Mouse (Mus musculus) C2C12 (cell line): ENCODE measurements around the gene Gmps. TPM values are rescaled to one million over a fixed set of nuclear protein-coding genes. Genes with fewer than 3 reads are reported as not detected.

ENCODE experiments used
- H3K27me3 ChIP-seq: one replicate; pipeline ENCODE4 v1.6.1; 2011; ENCODE audit not compliant: control insufficient read depth, insufficient read depth, insufficient read length
- H3K36me3 ChIP-seq: one replicate; pipeline ENCODE4 v1.6.1; 2011; ENCODE audit not compliant: control insufficient read depth, insufficient read depth
- H3K4me3 ChIP-seq: one replicate; pipeline ENCODE4 v1.5.1; 2011; ENCODE audit warnings: mild to moderate bottlenecking, control low read depth; ENCODE audit not compliant: poor library complexity, insufficient read depth, severe bottlenecking
- H3K79me2 ChIP-seq: one replicate; pipeline ENCODE4 v1.6.1; 2011; ENCODE audit not compliant: control insufficient read depth, insufficient read depth
- H3K79me3 ChIP-seq: one replicate; pipeline ENCODE4 v1.6.1; 2011; ENCODE audit warnings: low read depth, control low read depth
- H3ac ChIP-seq: one replicate; pipeline ENCODE3; 2011; ENCODE audit warnings: low read depth; ENCODE audit not compliant: control insufficient read depth, insufficient read length
- CEBPB ChIP-seq: IDR thresholded peaks from one replicate; pipeline ENCODE4 v1.6.1; 2011; ENCODE audit warnings: low read depth, mild to moderate bottlenecking, control low read depth, moderate library complexity
- CTCF ChIP-seq: IDR thresholded peaks from one replicate; pipeline ENCODE4 v1.5.1; 2011; ENCODE audit not compliant: control insufficient read depth, insufficient read depth, insufficient read length
- FOSL1 ChIP-seq: IDR thresholded peaks from one replicate; pipeline ENCODE4 v1.8.0; 2011; ENCODE audit warnings: mild to moderate bottlenecking, low read length; ENCODE audit not compliant: poor library complexity, insufficient read depth, severe bottlenecking
- MAX ChIP-seq: IDR thresholded peaks from one replicate; pipeline ENCODE4 v1.6.1; 2011; ENCODE audit warnings: mild to moderate bottlenecking, control low read depth
- MYOD1 ChIP-seq: IDR thresholded peaks from one replicate; pipeline ENCODE4 v1.6.1; 2011; ENCODE audit warnings: low read depth; ENCODE audit not compliant: control insufficient read depth, insufficient read length
- MYOG ChIP-seq: IDR thresholded peaks from one replicate; pipeline ENCODE4 v1.6.1; 2011; ENCODE audit not compliant: control insufficient read depth, insufficient read length; ENCODE audit errors: extremely low read depth
- USF1 ChIP-seq: IDR thresholded peaks from one replicate; pipeline ENCODE4 v1.6.1; 2011; ENCODE audit warnings: low read depth, mild to moderate bottlenecking, control low read depth, moderate library complexity
- polyA plus RNA-seq: library from polyadenylated mRNA; unstranded; fragments of >200 nt; fragmentation: generic; extraction: Trizol; gene quantifications from one replicate; pipeline ENCODE4 v1.2.1, GENCODE M21; 2012; ENCODE audit warnings: missing spikeins

Gmps gene
- polyA plus RNA-seq, 1 experiment, result 11.1 TPM

- Histone ChIP-seq H3K36me3 (no peaks in the 10 kb centered on the region), H3K79me2 (peaks cover 45% of the 10 kb centered on the region)
- TF ChIP-seq CEBPB (no peak), FOSL1 (no peak), MYOG (no peak), CTCF (no peak), MAX (no peak), USF1 (no peak), MYOD1 (no peak)
Measured at GRCm38 (mm10) chr3:63963421-63964099, 12.3 kb upstream of the Gmps start.

GRCm38 (mm10) chr3:63964100-63964921 is 11.6 kb upstream of the Gmps start, which contains the start of gene Slc33a1:
TSS of gene Slc33a1 (minus strand) at chr3:63964768.
- Histone ChIP-seq H3K27me3 (no peaks in the 10 kb centered on the region), H3K79me2 (peaks cover 45% of the 10 kb centered on the region), H3K36me3 (no peaks in the 10 kb centered on the region), H3K79me3 (peaks cover 26% of the 10 kb centered on the region), H3ac (peak within 1 kb of the TSS; percentile 74), H3K4me3 (peak within 1 kb of the TSS; percentile 72)
- TF ChIP-seq USF1 (peak; percentile 98), MYOD1 (no peak), MAX (peak; percentile 99), CEBPB (peak; percentile 62), CTCF (no peak), FOSL1 (no peak), MYOG (no peak)

More at GRCm38 (mm10) chr3:63963421-63964099, 12.3 kb upstream of the Gmps start:
- Histone ChIP-seq H3K27me3 (no peaks in the 10 kb centered on the region), H3ac (peak overlapping the region; percentile 74), H3K4me3 (peak overlapping the region; percentile 72), H3K79me3 (peaks cover 26% of the 10 kb centered on the region)

- Histone ChIP-seq H3K27me3 (no peaks in the 10 kb centered on the region), H3K36me3 (no peaks in the 10 kb centered on the region), H3K79me3 (peaks cover 26% of the 10 kb centered on the region), H3K4me3 (no peak overlapping the region), H3K79me2 (peaks cover 45% of the 10 kb centered on the region), H3ac (no peak overlapping the region)
- TF ChIP-seq MAX (no peak), MYOD1 (no peak), FOSL1 (no peak), USF1 (no peak), MYOG (no peak), CTCF (no peak), CEBPB (no peak)
Measured at GRCm38 (mm10) chr3:63964922-63965249, 11.0 kb upstream of the Gmps start.

GRCm38 (mm10) chr3:63965929-63966328 is 10.0 kb upstream of the Gmps start:
- no peak for TF ChIP-seq FOSL1
- no peak for TF ChIP-seq CEBPB
- no peak for TF ChIP-seq MAX
- peaks cover 23% of the 10 kb centered on the region for H3K79me3 ChIP-seq
- no peak overlapping the region for H3K4me3 ChIP-seq
- peaks cover 35% of the 10 kb centered on the region for H3K79me2 ChIP-seq
- H3ac ChIP-seq, result no peak overlapping the region
- no peaks in the 10 kb centered on the region for H3K27me3 ChIP-seq
- H3K36me3 ChIP-seq, result no peaks in the 10 kb centered on the region

- TF ChIP-seq MYOD1 (no peak), MYOG (no peak), FOSL1 (no peak), USF1 (no peak), CTCF (no peak), CEBPB (no peak), MAX (no peak)
- peaks cover 68% of the 10 kb centered on the region for H3K79me2 ChIP-seq
- peaks cover 59% of the 10 kb centered on the region for H3K79me3 ChIP-seq
- no peaks in the 10 kb centered on the region for H3K27me3 ChIP-seq
- no peak overlapping the region for H3ac ChIP-seq
- no peak overlapping the region for H3K4me3 ChIP-seq
- H3K36me3 ChIP-seq, result peaks cover 36% of the 10 kb centered on the region
Measured at GRCm38 (mm10) chr3:63977895-63978294, 2.0 kb downstream of the Gmps start.
